Mouse (Mus musculus) heart, embryonic 16.5 days (tissue): Measurements from ENCODE around the gene Gm20604. TPM values are rescaled to one million over a fixed set of nuclear protein-coding genes. Genes with fewer than 3 reads are reported as not detected.
A peak's percentile ranks its signal among the peaks of the same experiment; 100 is the strongest.

ENCODE experiments used
- ATAC-seq: fragments of 200-750 bp; cut with Nextera tagmentation; replicated peaks from 2 replicates; pipeline ENCODE4 v1.8.0; 2017; ENCODE audit warnings: moderate number of reproducible peaks; ENCODE audit not compliant: insufficient read depth, low FRiP score; ENCODE audit errors: extremely low read depth
- H3K27ac ChIP-seq: fragments of 300-500 bp; sonication (generic); 2 replicates; pipeline ENCODE4 v1.5.1; 2014; ENCODE audit warnings: mild to moderate bottlenecking, low read length, control low read depth, moderate library complexity
- H3K27me3 ChIP-seq: fragments of 300-500 bp; sonication (generic); 2 replicates; pipeline ENCODE4 v1.6.1; 2014; ENCODE audit warnings: low read length, mixed read lengths; ENCODE audit not compliant: control insufficient read depth, insufficient read depth
- H3K36me3 ChIP-seq: fragments of 300-500 bp; sonication (generic); 2 replicates; pipeline ENCODE4 v1.6.1; 2014; ENCODE audit not compliant: control insufficient read depth, insufficient read depth
- H3K4me1 ChIP-seq: fragments of 300-500 bp; sonication (generic); 2 replicates; pipeline ENCODE4 v1.6.1; 2014; ENCODE audit warnings: low read length, mixed read lengths; ENCODE audit not compliant: control insufficient read depth, insufficient read depth
- H3K4me2 ChIP-seq: fragments of 300-500 bp; sonication (generic); 2 replicates; pipeline ENCODE4 v1.6.1; 2014; ENCODE audit warnings: low read depth, mild to moderate bottlenecking, control low read depth, low read length
- H3K4me3 ChIP-seq: fragments of 300-500 bp; sonication (generic); 2 replicates; pipeline ENCODE4 v1.5.1; 2014; ENCODE audit warnings: mild to moderate bottlenecking, control low read depth, low read length
- H3K9ac ChIP-seq: fragments of 300-500 bp; sonication (generic); 2 replicates; pipeline ENCODE4 v1.6.1; 2014; ENCODE audit warnings: low read length, control low read depth
- H3K9me3 ChIP-seq: fragments of 300-500 bp; sonication (generic); replicated peaks from 2 replicates; pipeline ENCODE4 v1.6.1; 2016; ENCODE audit warnings: low read length; ENCODE audit not compliant: control insufficient read depth
- WGBS: fragments of 180-500 bp; shearing (Covaris S2); extraction: QIAGEN DNeasy Blood & Tissue Kit; methylation state at CpG from one replicate; pipeline ENCODE4 v1.1.7; 2014; 5-methylcytosine and 5-hydroxymethylcytosine counted together
- polyA plus RNA-seq: library from polyadenylated mRNA; unstranded; fragments of >200 nt; fragmentation: Nextera tagmentation; extraction: Ambion mirVana; gene quantifications from 2 replicates; pipeline ENCODE4 v1.2.1, GENCODE M21; 2015

The Gm20604 gene
- polyA plus RNA-seq, 1 experiment from 2014 or later = 17.4 TPM

- no peak for ATAC-seq
- 45% methylated on average over 1 of the region's 1 CpGs for WGBS
- H3K27me3 ChIP-seq = no peaks in the 10 kb centered on the region
- H3K9me3 ChIP-seq = no peaks in the 10 kb centered on the region
- H3K4me1 ChIP-seq = peaks cover 40% of the 10 kb centered on the region
- no peaks in the 10 kb centered on the region for H3K36me3 ChIP-seq
- no peak overlapping the region for H3K9ac ChIP-seq
- no peak overlapping the region for H3K4me3 ChIP-seq
- no peak overlapping the region for H3K4me2 ChIP-seq
- H3K27ac ChIP-seq = peak overlapping the region; percentile 12; the same call in 1 of the 2 replicates
Measured at GRCm38 (mm10) chr12:102699156-102699555, 59.3 kb downstream of the Gm20604 start.

GRCm38 (mm10) chr12:102698089-102698684 lies 60.3 kb downstream of the Gm20604 start:
- H3K36me3 ChIP-seq = no peaks in the 10 kb centered on the region
- peak overlapping the region; percentile 36; the same call in 1 of the 2 replicates for H3K27ac ChIP-seq
- no peaks in the 10 kb centered on the region for H3K27me3 ChIP-seq
- H3K9me3 ChIP-seq = no peaks in the 10 kb centered on the region
- H3K4me3 ChIP-seq = no peak overlapping the region
- peaks cover 30% of the 10 kb centered on the region for H3K4me1 ChIP-seq
- H3K9ac ChIP-seq = peak overlapping the region; percentile 56; the same call in 1 of the 2 replicates
- ATAC-seq = peak; percentile 39
- WGBS = 63% methylated on average over 1 of the region's 1 CpGs
- H3K4me2 ChIP-seq = 0 out of 2 replicates have a peak overlapping the region, but pooled peaks have one; percentile 14

- Histone ChIP-seq H3K4me2 (no peak overlapping the region), H3K9ac (no peak overlapping the region), H3K36me3 (no peaks in the 10 kb centered on the region), H3K27ac (no peak overlapping the region), H3K4me1 (peaks cover 22% of the 10 kb centered on the region), H3K27me3 (no peaks in the 10 kb centered on the region), H3K9me3 (no peaks in the 10 kb centered on the region), H3K4me3 (no peak overlapping the region)
- no peak for ATAC-seq
- WGBS = 73% methylated on average over 7 of the region's 7 CpGs
Measured at GRCm38 (mm10) chr12:102697381-102697780, 61.1 kb downstream of the Gm20604 start.

GRCm38 (mm10) chr12:102696635-102697354 lies 61.7 kb downstream of the Gm20604 start:
- H3K36me3 ChIP-seq = no peaks in the 10 kb centered on the region
- H3K4me1 ChIP-seq = peaks cover 21% of the 10 kb centered on the region
- H3K27ac ChIP-seq = no peak overlapping the region; the same call in 1 of the 2 replicates
- WGBS = 74% methylated on average over 14 of the region's 14 CpGs
- ATAC-seq = no peak
- H3K9ac ChIP-seq = peak overlapping the region; percentile 41; the same call in 1 of the 2 replicates
- no peak overlapping the region for H3K4me3 ChIP-seq
- no peaks in the 10 kb centered on the region for H3K9me3 ChIP-seq
- no peaks in the 10 kb centered on the region for H3K27me3 ChIP-seq
- H3K4me2 ChIP-seq = no peak overlapping the region

- ATAC-seq = no peak
- Histone ChIP-seq H3K9ac (peak overlapping the region; percentile 41; the same call in 1 of the 2 replicates), H3K27me3 (no peaks in the 10 kb centered on the region), H3K4me3 (no peak overlapping the region), H3K9me3 (no peaks in the 10 kb centered on the region), H3K4me1 (peaks cover 24% of the 10 kb centered on the region), H3K4me2 (peak overlapping the region; percentile 28), H3K36me3 (no peaks in the 10 kb centered on the region), H3K27ac (peak overlapping the region; percentile 14; the same call in 1 of the 2 replicates)
- WGBS = 72% methylated on average over 18 of the region's 18 CpGs
Measured at GRCm38 (mm10) chr12:102695369-102696239, 62.9 kb downstream of the Gm20604 start.

GRCm38 (mm10) chr12:102691761-102692160 lies 66.7 kb downstream of the Gm20604 start:
- no peak for ATAC-seq
- Histone ChIP-seq H3K4me2 (no peak overlapping the region), H3K36me3 (no peaks in the 10 kb centered on the region), H3K4me1 (peaks cover 4% of the 10 kb centered on the region), H3K9ac (no peak overlapping the region), H3K27ac (no peak overlapping the region), H3K27me3 (no peaks in the 10 kb centered on the region), H3K4me3 (no peak overlapping the region), H3K9me3 (peaks cover 3% of the 10 kb centered on the region)
- 77% methylated on average over 7 of the region's 7 CpGs for WGBS

Other genes starting within 250 kb of the Gm20604 start
- gene Chga, start 203.7 kb downstream of the Gm20604 start, polyA plus RNA-seq = 2.5 and 12.2 TPM in 2 replicates
- 7.2 and 8.8 TPM in 2 replicates for gene Itpk1, start 53.7 kb downstream of the Gm20604 start, polyA plus RNA-seq
- gene Moap1, start 15.0 kb downstream of the Gm20604 start, polyA plus RNA-seq = 19.0 and 19.5 TPM in 2 replicates
- gene Tmem251, start 14.9 kb downstream of the Gm20604 start, polyA plus RNA-seq = 7.7 and 8.3 TPM in 2 replicates
- not detected in 2 replicates for gene Gm28051, start 907 bp downstream of the Gm20604 start, polyA plus RNA-seq
- 20.0 and 27.2 TPM in 2 replicates for gene Gon7, start 869 bp downstream of the Gm20604 start, polyA plus RNA-seq
- gene Ubr7, start 705 bp downstream of the Gm20604 start, polyA plus RNA-seq = 33.0 and 33.3 TPM in 2 replicates
- gene Btbd7, start 119.8 kb upstream of the Gm20604 start, polyA plus RNA-seq = 10.7 and 12.8 TPM in 2 replicates
- not detected in 2 replicates for gene Cox8c, start 140.6 kb upstream of the Gm20604 start, polyA plus RNA-seq
- gene Unc79, start 190.2 kb upstream of the Gm20604 start, polyA plus RNA-seq = 0.30 and 0.37 TPM in 2 replicates